Mouse (Mus musculus): ENCODE results near the gene Cbx5. TPM values are rescaled to one million over a fixed set of nuclear protein-coding genes. Genes with fewer than 3 reads are reported as not detected.

Gene Cbx5
- total RNA-seq, 2 experiments from 2014 or later: 65.0 to 76.3 TPM

- peak in 1 of 2 experiments; percentile 42 for DNase-seq (ENCODE audit: low spot score in 2 of 2)
These were observed 92.8 kb downstream of the Cbx5 start for GRCm38 (mm10) chr15:103146627-103147421.

- DNase-seq (ENCODE audit: low spot score in 2 of 2): no peak
These were observed 93.8 kb downstream of the Cbx5 start for GRCm38 (mm10) chr15:103145635-103146299.

DNA sequence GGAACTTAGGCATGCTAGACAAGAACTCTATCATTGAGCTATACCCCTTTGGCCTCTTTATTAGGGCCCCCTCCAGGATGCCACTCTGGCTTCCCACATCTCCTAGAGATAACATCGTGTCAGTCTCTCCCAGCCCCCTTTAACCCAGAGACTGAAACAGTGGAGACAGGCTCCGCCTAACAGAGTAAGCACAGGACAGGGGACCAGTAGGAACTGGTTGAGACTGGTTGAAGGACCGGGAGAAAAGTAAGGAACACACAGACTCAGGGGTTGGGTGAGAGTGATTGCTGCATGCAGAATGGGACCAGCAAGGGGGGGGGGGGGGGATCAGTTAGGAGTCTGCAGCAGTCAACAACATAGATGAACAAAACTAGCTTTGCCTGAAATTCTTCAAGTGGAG lies 95.4 kb downstream of the Cbx5 start:
- DNase-seq (ENCODE audit: low spot score in 2 of 2): no peak

Small RNAs within 50 kb of the gene (microRNA-seq; reads per million reads assigned to microRNA genes)
- 58.6 to 71.0 reads per million in 2 experiments for gene Mir148b (ENCODE audit: borderline number of aligned reads in 2 of 2)

Other genes with a start within 250 kb of the Cbx5 start
- gene Hoxc8, start 249.2 kb downstream of the Cbx5 start, total RNA-seq (2021): 10 to 100 TPM; 30.8 to 34.8 TPM
- gene Hoxc6, start 241.6 kb downstream of the Cbx5 start, total RNA-seq (2021): 10 to 100 TPM; 47.9 to 59.3 TPM
- 1 to 10 TPM; 5.0 to 7.3 TPM for gene Hoxc4, start 220.9 kb downstream of the Cbx5 start, total RNA-seq (2021)
- 10 to 100 TPM; 12.5 to 13.2 TPM for gene Smug1, start 72.7 kb downstream of the Cbx5 start, total RNA-seq (2021)
- 100 to 1,000 TPM; 160 to 179 TPM for gene Hnrnpa1, start 616 bp upstream of the Cbx5 start, total RNA-seq (2021)
- gene Nfe2, start 18.6 kb upstream of the Cbx5 start, total RNA-seq (2021): under 1 TPM in 1 of 2 experiments, not detected in 1; 0.67 TPM
- 100 to 1,000 TPM; 138 to 150 TPM for gene Copz1, start 32.9 kb upstream of the Cbx5 start, total RNA-seq (2021)
- not detected for gene Gpr84, start 70.8 kb upstream of the Cbx5 start, total RNA-seq (2021)
- 10 to 100 TPM; 12.4 to 16.9 TPM for gene Zfp385a, start 100.3 kb upstream of the Cbx5 start, total RNA-seq (2021)
- gene Itga5, start 126.9 kb upstream of the Cbx5 start, total RNA-seq (2021): 10 to 100 TPM; 27.1 to 31.7 TPM
- not detected for gene Gtsf1, start 190.7 kb upstream of the Cbx5 start, total RNA-seq (2021)
- gene Gtsf2, start 208.7 kb upstream of the Cbx5 start, total RNA-seq (2021): not detected
- 1 to 10 TPM; 5.5 to 8.7 TPM for gene Nckap1l, start 214.0 kb upstream of the Cbx5 start, total RNA-seq (2021)